Mouse (Mus musculus): ENCODE measurements around the gene Pla2g7. TPM values are rescaled to one million over a fixed set of nuclear protein-coding genes. Genes with fewer than 3 reads are reported as not detected.

Gene Pla2g7
- polyA plus RNA-seq, 1 experiment from 2014 or later, result 17.5 TPM

- WGBS, result 90% methylated on average over 10 of the region's 10 CpGs
- Histone ChIP-seq H3K9me3 (ENCODE audit: control insufficient read depth, low read length) (peaks cover 17% of the 10 kb centered on the region; the same call in 1 of the 2 replicates), H3K36me3 (ENCODE audit: control insufficient read depth, insufficient read depth, low read length) (no peaks in the 10 kb centered on the region), H3K27ac (replicated peaks; ENCODE audit: low read depth, low read length) (no peak overlapping the region), H3K4me3 (ENCODE audit: low read depth, low read length) (no peak overlapping the region), H3K9ac (ENCODE audit: low read depth, low read length) (no peak overlapping the region), H3K4me1 (ENCODE audit: control insufficient read depth, insufficient read depth, low read length) (peaks cover 6% of the 10 kb centered on the region; the same call in 1 of the 2 replicates), H3K4me2 (ENCODE audit: low read depth, low read length) (no peak overlapping the region), H3K27me3 (replicated peaks; ENCODE audit: control insufficient read depth, insufficient read depth, low read length) (peaks cover 38% of the 10 kb centered on the region)
- DNase-seq (ENCODE audit: low spot score) (no peak), ATAC-seq (ENCODE audit: low read depth) (no peak)
Measured at GRCm38 (mm10) chr17:43628246-43628645, 60.3 kb downstream of the Pla2g7 start.

DNA sequence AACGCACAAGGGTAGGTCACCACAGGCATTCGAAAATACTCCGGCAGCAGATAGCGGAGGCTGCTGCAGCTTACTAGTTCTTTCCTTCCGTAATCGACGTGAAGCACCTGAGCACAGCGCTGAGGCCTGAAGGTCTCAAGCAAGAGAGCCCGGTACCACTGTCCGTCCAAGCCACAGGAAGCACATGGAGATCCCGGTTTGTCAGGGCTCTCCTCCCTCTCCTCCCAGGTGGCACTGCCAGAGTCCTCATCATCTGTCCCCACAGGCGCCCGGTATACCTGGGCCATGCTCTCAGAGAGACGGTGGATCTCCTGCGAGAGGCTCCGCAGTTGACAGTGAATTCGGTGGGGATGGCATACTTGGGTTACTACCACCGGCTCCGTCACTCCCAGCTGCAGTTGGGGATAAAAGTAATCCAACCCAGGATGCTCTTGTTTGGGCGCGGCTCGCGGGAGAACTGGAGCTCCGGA lies 61.2 kb downstream of the Pla2g7 start:
- peaks cover 6% of the 10 kb centered on the region; the same call in 1 of the 2 replicates for H3K4me1 ChIP-seq (ENCODE audit: control insufficient read depth, insufficient read depth, low read length)
- H3K9me3 ChIP-seq (ENCODE audit: control insufficient read depth, low read length), result peaks cover 17% of the 10 kb centered on the region; the same call in 1 of the 2 replicates
- DNase-seq (ENCODE audit: low spot score) (no peak), ATAC-seq (ENCODE audit: low read depth) (no peak)
- no peaks in the 10 kb centered on the region for H3K36me3 ChIP-seq (ENCODE audit: control insufficient read depth, insufficient read depth, low read length)
- H3K9ac ChIP-seq (ENCODE audit: low read depth, low read length), result peak overlapping the region; percentile 52; the same call in 1 of the 2 replicates
- H3K27me3 ChIP-seq (replicated peaks; ENCODE audit: control insufficient read depth, insufficient read depth, low read length), result peaks cover 38% of the 10 kb centered on the region
- WGBS, result 18% methylated on average over 24 of the region's 24 CpGs
- peak overlapping the region; percentile 46 for H3K4me3 ChIP-seq (ENCODE audit: low read depth, low read length)
- peak overlapping the region; percentile 79 for H3K4me2 ChIP-seq (ENCODE audit: low read depth, low read length)
- no peak overlapping the region for H3K27ac ChIP-seq (replicated peaks; ENCODE audit: low read depth, low read length)

- Histone ChIP-seq H3K4me2 (ENCODE audit: low read depth, low read length) (peak within 1 kb of the TSS; percentile 79), H3K4me3 (ENCODE audit: low read depth, low read length) (peak within 1 kb of the TSS; percentile 46), H3K9ac (ENCODE audit: low read depth, low read length) (peak within 1 kb of the TSS; percentile 52), H3K36me3 (ENCODE audit: control insufficient read depth, insufficient read depth, low read length) (no peaks in the 10 kb centered on the region), H3K9me3 (ENCODE audit: control insufficient read depth, low read length) (peaks cover 17% of the 10 kb centered on the region; the same call in 1 of the 2 replicates), H3K27ac (replicated peaks; ENCODE audit: low read depth, low read length) (no peak within 1 kb of the TSS), H3K4me1 (ENCODE audit: control insufficient read depth, insufficient read depth, low read length) (peaks cover 6% of the 10 kb centered on the region; the same call in 1 of the 2 replicates), H3K27me3 (replicated peaks; ENCODE audit: control insufficient read depth, insufficient read depth, low read length) (peaks cover 38% of the 10 kb centered on the region)
- WGBS, result 2% methylated on average over 40 of the region's 83 CpGs
- no peak for DNase-seq (ENCODE audit: low spot score)
- ATAC-seq (ENCODE audit: low read depth), result peak; percentile 50; the same call in 1 of the 2 replicates
Measured at GRCm38 (mm10) chr17:43629496-43630426, 61.9 kb downstream of the Pla2g7 start, which contains the start of gene Tdrd6. Gene Tdrd6 (minus strand): TSS chr17:43630299.

- Histone ChIP-seq H3K9me3 (ENCODE audit: control insufficient read depth, low read length) (peaks cover 17% of the 10 kb centered on the region; the same call in 1 of the 2 replicates), H3K4me3 (ENCODE audit: low read depth, low read length) (peak overlapping the region; percentile 46), H3K27ac (replicated peaks; ENCODE audit: low read depth, low read length) (no peak overlapping the region), H3K4me2 (ENCODE audit: low read depth, low read length) (peak overlapping the region; percentile 79), H3K27me3 (replicated peaks; ENCODE audit: control insufficient read depth, insufficient read depth, low read length) (peaks cover 38% of the 10 kb centered on the region), H3K9ac (ENCODE audit: low read depth, low read length) (peak overlapping the region; percentile 52), H3K36me3 (ENCODE audit: control insufficient read depth, insufficient read depth, low read length) (no peaks in the 10 kb centered on the region), H3K4me1 (ENCODE audit: control insufficient read depth, insufficient read depth, low read length) (peaks cover 6% of the 10 kb centered on the region; the same call in 1 of the 2 replicates)
- 40% methylated on average over 13 of the region's 13 CpGs for WGBS
- no peak for DNase-seq (ENCODE audit: low spot score)
- no peak for ATAC-seq (ENCODE audit: low read depth)
Measured at GRCm38 (mm10) chr17:43630427-43630760, 62.5 kb downstream of the Pla2g7 start.

GRCm38 (mm10) chr17:43637146-43637545 lies 69.2 kb downstream of the Pla2g7 start:
- Histone ChIP-seq H3K9ac (ENCODE audit: low read depth, low read length) (no peak overlapping the region), H3K9me3 (ENCODE audit: control insufficient read depth, low read length) (no peaks in the 10 kb centered on the region), H3K27ac (replicated peaks; ENCODE audit: low read depth, low read length) (no peak overlapping the region), H3K4me1 (ENCODE audit: control insufficient read depth, insufficient read depth, low read length) (no peaks in the 10 kb centered on the region), H3K27me3 (replicated peaks; ENCODE audit: control insufficient read depth, insufficient read depth, low read length) (no peaks in the 10 kb centered on the region), H3K4me2 (ENCODE audit: low read depth, low read length) (no peak overlapping the region), H3K36me3 (ENCODE audit: control insufficient read depth, insufficient read depth, low read length) (0 out of 2 replicates have a peak, but pooled peaks cover 3% of the 10 kb centered on the region), H3K4me3 (ENCODE audit: low read depth, low read length) (no peak overlapping the region)
- 94% methylated on average over 4 of the region's 4 CpGs for WGBS
- no peak for ATAC-seq (ENCODE audit: low read depth)
- no peak for DNase-seq (ENCODE audit: low spot score)

- H3K27me3 ChIP-seq (replicated peaks; ENCODE audit: control insufficient read depth, insufficient read depth, low read length), result no peaks in the 10 kb centered on the region
- H3K4me1 ChIP-seq (ENCODE audit: control insufficient read depth, insufficient read depth, low read length), result no peaks in the 10 kb centered on the region
- H3K4me2 ChIP-seq (ENCODE audit: low read depth, low read length), result no peak overlapping the region
- no peak overlapping the region for H3K9ac ChIP-seq (ENCODE audit: low read depth, low read length)
- H3K4me3 ChIP-seq (ENCODE audit: low read depth, low read length), result no peak overlapping the region
- peaks cover 15% of the 10 kb centered on the region for H3K36me3 ChIP-seq (ENCODE audit: control insufficient read depth, insufficient read depth, low read length)
- 88% methylated on average over 1 of the region's 1 CpGs for WGBS
- no peak overlapping the region for H3K27ac ChIP-seq (replicated peaks; ENCODE audit: low read depth, low read length)
- no peak for DNase-seq (ENCODE audit: low spot score)
- H3K9me3 ChIP-seq (ENCODE audit: control insufficient read depth, low read length), result no peaks in the 10 kb centered on the region
- no peak for ATAC-seq (ENCODE audit: low read depth)
Measured at GRCm38 (mm10) chr17:43640825-43641224, 72.9 kb downstream of the Pla2g7 start.

DNA sequence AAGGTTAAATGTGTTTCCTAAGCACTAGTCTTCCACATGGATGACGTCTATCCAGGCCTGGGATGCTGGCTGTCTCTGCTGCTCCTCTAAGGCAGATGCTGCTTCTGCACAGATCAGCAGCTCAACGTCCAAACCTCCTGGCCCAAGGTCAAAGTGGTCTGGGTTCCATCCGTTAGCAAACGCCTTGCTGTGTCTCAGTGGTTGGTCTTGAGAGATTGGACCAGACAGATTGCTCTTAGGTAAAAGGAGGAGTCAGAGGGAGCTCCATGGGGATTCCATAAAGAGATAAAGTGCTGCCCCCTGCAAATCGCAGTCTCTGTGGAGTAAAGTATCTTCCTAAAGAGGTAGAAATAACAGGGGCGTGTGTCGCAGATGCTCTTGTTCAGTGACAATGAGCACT lies 75.3 kb downstream of the Pla2g7 start:
- no peaks in the 10 kb centered on the region for H3K27me3 ChIP-seq (replicated peaks; ENCODE audit: control insufficient read depth, insufficient read depth, low read length)
- 72% methylated on average over 7 of the region's 7 CpGs for WGBS

DNA sequence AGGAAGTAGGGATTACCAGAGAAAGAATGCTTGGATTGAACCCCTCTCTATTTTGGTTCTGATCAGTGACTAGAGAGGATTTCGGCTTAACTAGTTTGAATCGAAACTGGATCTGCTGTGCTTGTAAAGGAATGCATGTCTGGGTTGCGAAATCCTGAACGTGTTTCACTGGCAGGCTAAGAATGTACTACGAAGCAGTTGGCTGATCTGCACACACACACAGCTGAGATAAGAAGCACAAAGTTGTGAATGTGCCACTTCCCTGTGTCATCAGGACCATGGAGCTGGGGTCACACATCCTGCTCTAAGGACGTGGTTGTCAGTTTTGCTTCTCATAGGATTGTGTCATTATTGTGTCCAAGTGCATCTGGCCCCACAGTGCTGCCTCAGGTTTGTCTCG lies 76.5 kb downstream of the Pla2g7 start:
- WGBS, result 73% methylated on average over 7 of the region's 7 CpGs
- Histone ChIP-seq H3K36me3 (ENCODE audit: control insufficient read depth, insufficient read depth, low read length) (peaks cover 34% of the 10 kb centered on the region), H3K9me3 (ENCODE audit: control insufficient read depth, low read length) (no peaks in the 10 kb centered on the region), H3K9ac (ENCODE audit: low read depth, low read length) (no peak overlapping the region), H3K4me2 (ENCODE audit: low read depth, low read length) (no peak overlapping the region), H3K4me1 (ENCODE audit: control insufficient read depth, insufficient read depth, low read length) (no peaks in the 10 kb centered on the region), H3K27me3 (replicated peaks; ENCODE audit: control insufficient read depth, insufficient read depth, low read length) (no peaks in the 10 kb centered on the region), H3K4me3 (ENCODE audit: low read depth, low read length) (no peak overlapping the region), H3K27ac (replicated peaks; ENCODE audit: low read depth, low read length) (no peak overlapping the region)
- ATAC-seq (ENCODE audit: low read depth) (no peak), DNase-seq (ENCODE audit: low spot score) (peak; percentile 57)

More for the DNA sequence above, 75.3 kb downstream of the Pla2g7 start:
- Histone ChIP-seq H3K27ac (replicated peaks; ENCODE audit: low read depth, low read length) (no peak overlapping the region), H3K9me3 (ENCODE audit: control insufficient read depth, low read length) (no peaks in the 10 kb centered on the region), H3K9ac (ENCODE audit: low read depth, low read length) (no peak overlapping the region), H3K4me1 (ENCODE audit: control insufficient read depth, insufficient read depth, low read length) (no peaks in the 10 kb centered on the region), H3K4me3 (ENCODE audit: low read depth, low read length) (no peak overlapping the region), H3K36me3 (ENCODE audit: control insufficient read depth, insufficient read depth, low read length) (peaks cover 26% of the 10 kb centered on the region), H3K4me2 (ENCODE audit: low read depth, low read length) (no peak overlapping the region)
- DNase-seq (ENCODE audit: low spot score), result no peak
- no peak for ATAC-seq (ENCODE audit: low read depth)

All from embryonic facial prominence, embryonic 14.5 days (tissue).